Mouse (Mus musculus) kidney, adult 2 months (tissue): ENCODE data around the gene Olfr157. TPM values are rescaled to one million over a fixed set of nuclear protein-coding genes. Genes with fewer than 3 reads are reported as not detected.
"Not testable (repeated sequence)": the region's sequence is repeated elsewhere in the genome, so short reads cannot be mapped to it uniquely, and the experiment has no call there.

Experiments used
- DNase-seq: peaks from one replicate; pipeline ENCODE4 v3.0.0; 2021
- H3K27ac ChIP-seq: fragments of 200-500 bp; 2 replicates; pipeline ENCODE4 v1.5.1; 2012; ENCODE audit warnings: low read depth, low read length, control low read depth, inconsistent platforms; ENCODE audit not compliant: insufficient read depth
- H3K27me3 ChIP-seq: fragments of 200-500 bp; replicated peaks from 2 replicates; pipeline ENCODE4 v1.6.1; 2012; ENCODE audit warnings: mild to moderate bottlenecking, moderate library complexity, low read length, inconsistent platforms; ENCODE audit not compliant: control insufficient read depth, insufficient read depth
- H3K36me3 ChIP-seq: fragments of 200-500 bp; 2 replicates; pipeline ENCODE4 v1.6.1; 2012; ENCODE audit warnings: mild to moderate bottlenecking, moderate library complexity, low read length, inconsistent platforms; ENCODE audit not compliant: control insufficient read depth, insufficient read depth
- H3K4me1 ChIP-seq: fragments of 200-500 bp; 2 replicates; pipeline ENCODE4 v1.6.1; 2011; ENCODE audit warnings: low read length; ENCODE audit not compliant: control insufficient read depth, insufficient read depth
- H3K4me3 ChIP-seq: fragments of 200-500 bp; 2 replicates; pipeline ENCODE4 v1.5.1; 2011; ENCODE audit warnings: mild to moderate bottlenecking, low read depth, low read length, control low read depth; ENCODE audit not compliant: insufficient read depth
- CTCF ChIP-seq: fragments of 200-500 bp; conservative IDR thresholded peaks from 2 replicates; pipeline ENCODE4 v1.5.1; 2011; ENCODE audit warnings: low read depth, mild to moderate bottlenecking, control low read depth, low read length, moderate library complexity, mixed read lengths; ENCODE audit not compliant: insufficient read depth, insufficient read length
- POLR2A ChIP-seq: fragments of 200-500 bp; IDR thresholded peaks from one replicate; pipeline ENCODE4 v1.6.1; 2011; ENCODE audit warnings: low read depth, low read length, control low read depth
- WGBS: fragments of 180-500 bp; shearing (Covaris S2); methylation state at CpG from one replicate; pipeline ENCODE4 v1.1.7; 2018; 5-methylcytosine and 5-hydroxymethylcytosine counted together
- polyA plus RNA-seq: library from polyadenylated mRNA; depleted of rRNA; stranded (reverse); fragments of >200 nt; gene quantifications from 2 replicates; pipeline ENCODE4 v1.2.3, GENCODE M21; 2012

Gene Olfr157
- polyA plus RNA-seq, 1 experiment: not detected

DNA sequence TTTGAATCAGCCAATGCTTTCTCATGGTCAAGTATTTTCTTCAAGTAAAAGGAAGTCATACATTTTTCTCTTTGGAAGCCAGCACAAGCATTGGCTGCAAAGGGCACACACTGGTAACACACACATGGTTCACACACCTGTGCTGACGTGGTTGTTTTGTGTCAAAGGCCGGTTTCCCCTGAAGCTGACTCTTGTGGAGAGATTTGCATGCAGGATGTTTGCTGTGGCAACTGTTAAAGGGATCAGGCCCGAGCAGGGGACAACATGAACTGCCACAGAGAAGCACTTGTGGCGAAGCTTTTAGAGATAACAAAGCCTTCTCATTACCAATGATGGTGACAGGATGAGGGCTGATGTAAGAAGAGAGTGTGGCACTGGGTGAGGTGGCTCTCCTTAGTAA lies 5.3 kb downstream of the Olfr157 start:
- DNase-seq: no peak
- Histone ChIP-seq H3K4me1 (no peaks in the 10 kb centered on the region), H3K36me3 (no peaks in the 10 kb centered on the region), H3K27ac (no peak overlapping the region), H3K4me3 (no peak overlapping the region), H3K27me3 (no peaks in the 10 kb centered on the region)
- TF ChIP-seq POLR2A (no peak), CTCF (no peak)
- WGBS: 82% methylated on average over 4 of the region's 4 CpGs

DNA sequence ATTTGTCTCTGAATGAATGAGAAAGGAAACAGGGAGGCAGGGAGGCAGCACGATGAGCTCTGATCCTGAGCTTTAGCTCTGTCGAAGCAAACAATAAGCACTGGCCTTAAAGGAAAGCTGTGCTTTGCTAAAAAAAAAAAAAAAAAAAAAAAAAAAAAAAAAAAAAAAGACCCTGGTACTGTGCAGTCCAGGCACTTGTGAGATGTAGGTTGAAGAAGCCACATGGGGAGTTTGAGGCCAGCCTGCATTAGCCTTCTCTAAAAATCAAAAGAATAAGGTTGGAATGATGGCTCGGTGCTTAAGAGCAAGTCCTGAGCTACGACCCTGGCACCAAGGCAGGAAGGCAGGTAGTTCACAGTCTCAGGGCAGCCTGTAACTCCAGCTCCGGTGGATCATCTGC lies 6.2 kb downstream of the Olfr157 start:
- H3K27ac ChIP-seq: no peak overlapping the region
- H3K4me3 ChIP-seq: no peak overlapping the region
- H3K27me3 ChIP-seq: no peaks in the 10 kb centered on the region
- 67% methylated on average over 5 of the region's 5 CpGs for WGBS
- DNase-seq: no peak
- H3K4me1 ChIP-seq: no peaks in the 10 kb centered on the region
- TF ChIP-seq POLR2A: no peak
- no peak for TF ChIP-seq CTCF
- H3K36me3 ChIP-seq: no peaks in the 10 kb centered on the region

- no peak for DNase-seq
- no peak overlapping the region for H3K27ac ChIP-seq
- H3K4me3 ChIP-seq: no peak overlapping the region
- 70% methylated on average over 5 of the region's 5 CpGs for WGBS
- H3K36me3 ChIP-seq: no peaks in the 10 kb centered on the region
- TF ChIP-seq CTCF (peak; percentile 15; the same call in 1 of the 2 replicates), POLR2A (no peak)
- no peaks in the 10 kb centered on the region for H3K27me3 ChIP-seq
- H3K4me1 ChIP-seq: no peaks in the 10 kb centered on the region
These were observed 8.0 kb downstream of the Olfr157 start for GRCm38 (mm10) chr4:43832031-43832430.

DNA sequence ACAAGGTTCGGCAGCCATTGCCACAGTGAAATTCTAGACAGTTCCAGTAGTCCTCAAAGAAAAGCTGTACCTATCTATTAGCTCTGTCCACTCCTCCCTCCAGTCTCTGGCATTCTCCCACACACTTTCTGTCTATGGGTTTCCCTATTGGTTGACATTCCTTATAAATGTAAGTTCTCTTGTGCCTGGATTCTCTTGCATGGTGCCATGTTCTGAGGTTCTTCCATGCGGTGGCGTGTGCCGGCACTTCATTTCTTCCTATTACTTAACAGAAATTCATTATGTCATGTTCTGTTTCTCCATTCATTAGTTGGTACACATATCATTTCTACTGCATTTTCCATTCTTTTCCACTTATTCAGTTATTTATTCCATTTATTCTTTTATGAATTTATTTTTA lies 11.2 kb downstream of the Olfr157 start:
- TF ChIP-seq CTCF (no peak), POLR2A (no peak)
- Histone ChIP-seq H3K27me3 (no peaks in the 10 kb centered on the region), H3K36me3 (no peaks in the 10 kb centered on the region), H3K4me3 (no peak overlapping the region), H3K4me1 (no peaks in the 10 kb centered on the region), H3K27ac (no peak overlapping the region)
- WGBS: 75% methylated on average over 4 of the region's 4 CpGs
- no peak for DNase-seq

- no peaks in the 10 kb centered on the region for H3K36me3 ChIP-seq
- no peaks in the 10 kb centered on the region for H3K27me3 ChIP-seq
- no peak for DNase-seq
- H3K4me3 ChIP-seq: no peak within 1 kb of the TSS
- no peak for TF ChIP-seq POLR2A
- peak; percentile 44; the same call in 1 of the 2 replicates for TF ChIP-seq CTCF
- 21% methylated on average over 7 of the region's 7 CpGs for WGBS
- H3K4me1 ChIP-seq: no peaks in the 10 kb centered on the region
- no peak within 1 kb of the TSS for H3K27ac ChIP-seq
These were observed 16.1 kb downstream of the Olfr157 start, which contains the start of gene Olfr156 for GRCm38 (mm10) chr4:43823845-43824337. Gene Olfr156, minus strand, starts transcription at chr4:43823895.

GRCm38 (mm10) chr4:43822896-43823550 lies 17.0 kb downstream of the Olfr157 start:
- DNase-seq: no peak
- no peak overlapping the region for H3K27ac ChIP-seq
- H3K27me3 ChIP-seq: no peaks in the 10 kb centered on the region
- H3K36me3 ChIP-seq: no peaks in the 10 kb centered on the region
- no peaks in the 10 kb centered on the region for H3K4me1 ChIP-seq
- no peak for TF ChIP-seq POLR2A
- no peak for TF ChIP-seq CTCF
- 74% methylated on average over 13 of the region's 13 CpGs for WGBS
- H3K4me3 ChIP-seq: no peak overlapping the region

DNA sequence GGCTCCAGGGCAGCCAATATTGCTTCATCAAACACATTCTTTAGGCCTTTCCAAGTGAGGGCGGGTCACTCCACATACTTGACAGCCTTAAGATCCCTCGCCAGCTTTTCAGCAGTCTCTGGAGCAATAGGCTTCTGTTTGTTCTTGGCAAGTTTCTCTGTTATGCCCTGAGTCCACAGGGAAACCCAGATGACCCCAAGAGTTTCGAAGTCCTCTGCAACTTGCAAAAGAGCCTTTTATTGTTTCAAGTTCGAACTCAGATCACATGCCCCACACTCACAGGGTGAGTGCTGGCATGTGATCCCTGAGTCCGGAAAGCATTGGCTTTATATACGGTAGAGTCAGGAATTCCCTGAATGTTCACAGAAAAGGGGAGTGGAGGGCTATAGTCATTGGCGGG lies 41.1 kb downstream of the Olfr157 start:
- Histone ChIP-seq H3K4me3 (no peak overlapping the region), H3K36me3 (no peaks in the 10 kb centered on the region), H3K27me3 (no peaks in the 10 kb centered on the region), H3K4me1 (no peaks in the 10 kb centered on the region), H3K27ac (no peak overlapping the region)
- DNase-seq: no peak
- TF ChIP-seq CTCF: no peak
- no peak for TF ChIP-seq POLR2A
- WGBS: 65% methylated on average over 7 of the region's 7 CpGs

DNA sequence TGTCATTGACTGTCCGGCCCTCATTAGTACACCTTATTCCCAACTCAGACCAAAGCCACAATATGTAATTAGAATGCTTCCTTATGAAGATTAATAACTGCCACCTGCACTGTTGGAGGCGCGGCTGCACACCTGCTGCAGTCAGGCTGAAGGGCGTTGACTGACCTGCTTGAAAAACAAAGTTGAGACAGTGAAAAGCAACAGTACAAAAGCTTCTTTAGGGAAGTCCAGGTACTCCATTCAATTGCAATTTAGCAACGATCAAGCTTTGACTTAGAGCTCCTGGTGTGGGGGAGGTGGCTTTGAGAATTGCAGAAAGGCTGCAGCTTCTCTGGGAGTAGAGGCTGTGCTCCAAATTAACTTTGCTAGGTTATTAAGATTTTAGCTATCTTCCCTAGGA lies 44.2 kb downstream of the Olfr157 start:
- H3K4me1 ChIP-seq, H3K36me3 ChIP-seq, H3K27me3 ChIP-seq, H3K27ac ChIP-seq, DNase-seq, H3K4me3 ChIP-seq: not testable (repeated sequence)
- WGBS: 84% methylated on average over 5 of the region's 5 CpGs
